Mouse (Mus musculus): ENCODE data around the gene Atg4a.

- TF ChIP-seq POLR2A (IDR thresholded peaks at IDR 0.05; ENCODE audit: low read depth, low read length), result no peak
- no peak for TF ChIP-seq CTCF (conservative IDR thresholded peaks at IDR 0.05 in 1 of 2, IDR thresholded peaks at IDR 0.05 in 1 of 2; ENCODE audit: low read depth in 2 of 2, low read length in 2 of 2)
- TF ChIP-seq ZKSCAN1 (IDR thresholded peaks at IDR 0.05; ENCODE audit: borderline replicate concordance, low read depth, low read length), result no peak
- TF ChIP-seq MXI1 (IDR thresholded peaks at IDR 0.05; ENCODE audit: low read depth, low read length), result no peak
- TF ChIP-seq USF1 (IDR thresholded peaks at IDR 0.05; ENCODE audit: low read depth, low read length), result no peak
- no peak for TF ChIP-seq RAD21 (IDR thresholded peaks at IDR 0.05; ENCODE audit: low read depth, low read length)
- no peak for TF ChIP-seq ZNF384 (IDR thresholded peaks at IDR 0.05; ENCODE audit: low read depth, low read length)
- TF ChIP-seq BHLHE40 (IDR thresholded peaks at IDR 0.05; ENCODE audit: low read depth, low read length), result no peak
- TF ChIP-seq CHD1 (IDR thresholded peaks at IDR 0.05; ENCODE audit: low read depth, low read length), result no peak
- no peak for TF ChIP-seq MAX (IDR thresholded peaks at IDR 0.05; ENCODE audit: low read length)
- TF ChIP-seq ZC3H11A (IDR thresholded peaks at IDR 0.05; ENCODE audit: low read depth, low read length), result no peak
- TF ChIP-seq MAFK (IDR thresholded peaks at IDR 0.05; ENCODE audit: insufficient replicate concordance, low read length), result no peak
- TF ChIP-seq NRF1 (IDR thresholded peaks at IDR 0.05; ENCODE audit: low read depth, low read length), result no peak
These were observed 22.2 kb downstream of the Atg4a start for GRCm38 (mm10) chrX:140978943-140979342.

Data from CH12.LX (cell line).